Mouse (Mus musculus) spleen, adult 2 months (tissue): Measurements from ENCODE around the gene Dnajb4.

ENCODE experiments used
- CTCF ChIP-seq: fragments of 200-500 bp; IDR thresholded peaks from 2 replicates; pipeline ENCODE4 v1.5.1; 2011; ENCODE audit warnings: mild to moderate bottlenecking, inconsistent platforms; ENCODE audit not compliant: insufficient read depth, insufficient read length, insufficient replicate concordance; ENCODE audit errors: extremely low read depth
- POLR2A ChIP-seq: fragments of 200-500 bp; IDR thresholded peaks from 2 replicates; pipeline ENCODE4 v1.6.1; 2011; ENCODE audit warnings: low read depth, low read length, inconsistent platforms

GRCm38 (mm10) chr3:152159321-152159720 lies 50.8 kb downstream of the Dnajb4 start:
- TF ChIP-seq CTCF (no peak), POLR2A (no peak)
